Mouse (Mus musculus) hindbrain, embryonic 14.5 days (tissue): ENCODE results near the gene Raet1d. TPM values are rescaled to one million over a fixed set of nuclear protein-coding genes. Genes with fewer than 3 reads are reported as not detected.
"Not testable (repeated sequence)": the region's sequence is repeated elsewhere in the genome, so short reads cannot be mapped to it uniquely, and the experiment has no call there.

Experiments used
- ATAC-seq: fragments of 200-750 bp; cut with Nextera tagmentation; 2 replicates; pipeline ENCODE4 v1.8.0; 2017; ENCODE audit warnings: moderate number of reproducible peaks, mild to moderate bottlenecking, moderate TSS enrichment, moderate library complexity; ENCODE audit not compliant: low FRiP score
- DNase-seq: peaks from one replicate; pipeline ENCODE4 v3.0.0-alpha.2; 2015; ENCODE audit warnings: low spot score
- H3K27ac ChIP-seq: fragments of 300-500 bp; sonication (generic); 2 replicates; pipeline ENCODE4 v1.5.1; 2014; ENCODE audit warnings: mild to moderate bottlenecking, moderate library complexity
- H3K27me3 ChIP-seq: fragments of 300-500 bp; sonication (generic); 2 replicates; pipeline ENCODE4 v1.6.1; 2014; ENCODE audit warnings: mild to moderate bottlenecking, low read length, mixed read lengths; ENCODE audit not compliant: control insufficient read depth, insufficient read depth
- H3K36me3 ChIP-seq: fragments of 300-500 bp; sonication (generic); replicated peaks from 2 replicates; pipeline ENCODE4 v1.6.1; 2014; ENCODE audit not compliant: control insufficient read depth, insufficient read depth
- H3K4me1 ChIP-seq: fragments of 300-500 bp; sonication (generic); replicated peaks from 2 replicates; pipeline ENCODE4 v1.6.1; 2014; ENCODE audit warnings: antibody characterized with exemption, low read length, mixed read lengths; ENCODE audit not compliant: control insufficient read depth, insufficient read depth
- H3K4me2 ChIP-seq: fragments of 300-500 bp; sonication (generic); replicated peaks from 2 replicates; pipeline ENCODE4 v1.6.1; 2014; ENCODE audit warnings: mild to moderate bottlenecking, moderate library complexity
- H3K4me3 ChIP-seq: fragments of 300-500 bp; sonication (generic); replicated peaks from 2 replicates; pipeline ENCODE4 v1.5.1; 2014; ENCODE audit warnings: mild to moderate bottlenecking, low read length
- H3K9ac ChIP-seq: fragments of 300-500 bp; sonication (generic); 2 replicates; pipeline ENCODE4 v1.6.1; 2014
- H3K9me3 ChIP-seq: fragments of 300-500 bp; sonication (generic); 2 replicates; pipeline ENCODE4 v1.6.1; 2016; ENCODE audit warnings: low read length; ENCODE audit not compliant: control insufficient read depth
- WGBS: fragments of 180-500 bp; shearing (Covaris S2); extraction: QIAGEN DNeasy Blood & Tissue Kit; methylation state at CpG from one replicate; pipeline ENCODE4 v1.1.7; 2014; 5-methylcytosine and 5-hydroxymethylcytosine counted together
- polyA plus RNA-seq: library from polyadenylated mRNA; unstranded; fragments of >200 nt; fragmentation: Nextera tagmentation; extraction: Ambion mirVana; gene quantifications from 2 replicates; pipeline ENCODE4 v1.2.1, GENCODE M21; 2014

Gene Raet1d
- polyA plus RNA-seq, 1 experiment from 2014 or later, result 2.0 TPM

DNA sequence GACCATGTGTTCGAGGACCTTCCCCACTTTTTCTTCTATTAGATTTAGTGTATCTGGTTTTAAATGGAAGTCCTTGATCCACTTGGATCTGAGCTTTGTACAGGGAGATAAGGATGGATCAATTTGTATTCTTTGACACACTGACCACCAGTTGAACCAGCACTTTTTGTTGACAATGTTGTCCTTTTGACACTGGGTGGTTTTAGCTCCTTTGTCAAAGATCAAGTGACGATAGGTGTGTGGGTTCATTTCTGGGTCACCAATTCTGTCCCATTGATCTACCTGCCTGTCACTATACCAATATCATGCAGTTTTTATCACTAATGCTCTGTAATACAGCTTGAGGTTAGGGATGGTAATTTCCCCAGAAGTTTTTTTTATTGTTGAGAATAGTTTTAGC is 4.6 kb downstream of the Raet1d start:
- 93% methylated on average over 2 of the region's 2 CpGs for WGBS
- not testable (repeated sequence) for ATAC-seq

DNA sequence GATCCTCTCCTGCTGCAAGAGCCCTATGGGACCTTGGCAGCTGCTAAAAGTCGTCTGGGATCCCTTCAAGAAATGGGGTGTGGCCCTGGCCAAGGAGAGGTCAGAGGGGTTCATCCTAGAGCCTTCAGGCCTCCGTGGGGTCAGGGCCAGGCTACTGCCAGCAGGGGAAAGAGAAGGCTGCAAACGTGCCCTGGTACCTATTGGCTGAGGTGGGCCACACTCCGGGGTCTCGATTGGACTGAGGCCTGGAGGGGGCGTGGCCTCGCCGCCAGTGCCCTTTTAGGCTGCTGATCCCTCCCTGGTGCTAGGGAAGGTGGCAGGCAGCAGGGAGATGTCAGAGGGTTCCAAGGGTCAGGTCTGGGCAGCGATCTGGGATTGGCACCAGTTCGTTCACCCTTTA is 20.9 kb downstream of the Raet1d start:
- not testable (repeated sequence) for H3K4me1 ChIP-seq, H3K9me3 ChIP-seq, DNase-seq, H3K27ac ChIP-seq, H3K27me3 ChIP-seq, H3K4me2 ChIP-seq, H3K4me3 ChIP-seq, H3K9ac ChIP-seq, H3K36me3 ChIP-seq
- 3% methylated on average over 3 of the region's 10 CpGs for WGBS
- ATAC-seq, result peak; percentile 38; the same call in 1 of the 2 replicates

More for the DNA sequence above, 4.6 kb downstream of the Raet1d start:
- not testable (repeated sequence) for H3K4me3 ChIP-seq, H3K9ac ChIP-seq, H3K4me1 ChIP-seq, H3K9me3 ChIP-seq, H3K27ac ChIP-seq, H3K27me3 ChIP-seq, H3K36me3 ChIP-seq, H3K4me2 ChIP-seq, DNase-seq

DNA sequence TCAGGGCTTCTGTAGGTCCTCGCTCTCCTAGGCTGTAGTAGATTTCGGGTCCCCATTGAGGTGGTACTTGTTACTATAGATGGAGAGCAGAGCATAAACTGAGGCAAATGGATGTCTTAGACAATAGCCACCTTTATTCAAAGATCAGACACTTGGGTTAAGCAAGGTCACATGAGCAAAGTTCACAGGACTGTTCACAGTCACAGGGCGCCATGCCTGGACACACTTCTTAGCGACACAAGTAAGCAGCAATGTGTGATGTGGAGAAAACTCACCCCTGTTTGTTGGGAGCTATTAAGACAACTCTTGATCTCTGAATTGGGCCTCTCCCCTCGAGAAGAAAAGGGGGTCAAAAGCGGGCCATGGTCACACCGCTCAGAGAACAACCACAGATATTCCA is 29.8 kb downstream of the Raet1d start:
- not testable (repeated sequence) for H3K4me3 ChIP-seq, DNase-seq, H3K9me3 ChIP-seq, H3K27ac ChIP-seq, H3K4me2 ChIP-seq, H3K4me1 ChIP-seq, ATAC-seq, H3K27me3 ChIP-seq, H3K9ac ChIP-seq, H3K36me3 ChIP-seq
- WGBS, result 90% methylated on average over 7 of the region's 7 CpGs

DNA sequence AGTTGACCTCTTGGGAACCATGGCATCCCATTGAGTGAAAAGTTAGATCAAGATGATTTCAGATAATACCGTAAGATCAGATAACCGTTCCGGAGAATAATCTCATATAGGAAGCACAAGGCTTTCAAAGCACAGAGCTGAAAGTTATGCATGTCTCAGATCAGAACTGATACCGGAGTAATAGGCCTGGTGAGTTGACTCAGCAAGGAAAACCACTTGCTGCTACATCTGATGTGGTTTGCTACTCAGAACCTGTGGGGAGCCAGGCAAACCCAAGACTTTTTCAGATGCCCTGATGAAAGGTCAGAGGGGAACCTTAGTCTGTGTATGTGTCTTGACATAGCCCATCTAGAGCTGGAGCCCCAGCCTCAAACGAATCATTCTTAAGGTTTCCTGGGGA is 31.3 kb downstream of the Raet1d start:
- not testable (repeated sequence) for H3K36me3 ChIP-seq, H3K4me2 ChIP-seq, H3K27me3 ChIP-seq, H3K9ac ChIP-seq, H3K4me3 ChIP-seq, H3K27ac ChIP-seq, ATAC-seq, H3K4me1 ChIP-seq, H3K9me3 ChIP-seq, DNase-seq
- 95% methylated on average over 1 of the region's 5 CpGs for WGBS

DNA sequence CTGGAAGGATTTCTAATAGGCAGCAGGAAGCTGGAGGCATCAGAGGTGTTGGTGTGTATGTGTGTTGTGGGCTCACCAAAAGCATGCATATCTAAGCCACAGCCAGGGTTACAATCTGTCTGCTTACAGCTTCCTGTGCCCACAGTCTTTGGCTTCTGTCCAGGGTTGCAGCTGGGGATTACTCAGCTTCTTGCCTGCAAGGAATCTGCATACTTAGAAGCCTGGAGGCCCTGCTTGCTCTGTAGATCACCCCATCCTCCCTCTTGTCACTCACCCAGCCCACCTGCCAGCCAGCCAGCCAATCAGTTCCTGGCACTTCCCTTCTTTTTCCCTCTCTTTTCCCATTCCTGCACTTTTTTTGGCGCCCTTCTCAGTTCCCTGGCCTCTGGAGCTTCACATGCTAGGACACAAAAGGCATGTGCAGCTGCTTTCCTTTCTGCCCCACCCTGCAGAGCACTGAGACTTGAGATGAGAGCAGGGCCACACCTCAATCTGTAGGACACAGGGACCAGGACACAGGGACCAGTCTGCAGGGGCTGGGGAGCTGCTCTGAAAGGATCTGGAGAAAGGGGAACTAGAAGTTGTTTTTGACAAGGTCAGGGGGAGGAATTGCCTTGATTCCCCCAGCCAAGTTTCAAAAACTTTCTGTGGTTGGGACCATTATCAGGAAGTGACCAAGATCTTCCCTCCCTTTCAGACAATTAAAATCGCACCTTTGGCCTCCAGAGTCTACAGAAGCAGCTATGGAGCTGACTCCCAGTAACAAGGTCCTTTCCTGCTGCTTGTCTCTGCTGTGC is 32.9 kb downstream of the Raet1d start:
- not testable (repeated sequence) for H3K27me3 ChIP-seq, H3K4me3 ChIP-seq, H3K9me3 ChIP-seq, H3K36me3 ChIP-seq, H3K4me1 ChIP-seq, H3K4me2 ChIP-seq, DNase-seq, H3K9ac ChIP-seq, H3K27ac ChIP-seq
- no CpG with 5 or more reads among the region's 2 CpGs for WGBS
- ATAC-seq, result peak; percentile 70; the same call in 1 of the 2 replicates

DNA sequence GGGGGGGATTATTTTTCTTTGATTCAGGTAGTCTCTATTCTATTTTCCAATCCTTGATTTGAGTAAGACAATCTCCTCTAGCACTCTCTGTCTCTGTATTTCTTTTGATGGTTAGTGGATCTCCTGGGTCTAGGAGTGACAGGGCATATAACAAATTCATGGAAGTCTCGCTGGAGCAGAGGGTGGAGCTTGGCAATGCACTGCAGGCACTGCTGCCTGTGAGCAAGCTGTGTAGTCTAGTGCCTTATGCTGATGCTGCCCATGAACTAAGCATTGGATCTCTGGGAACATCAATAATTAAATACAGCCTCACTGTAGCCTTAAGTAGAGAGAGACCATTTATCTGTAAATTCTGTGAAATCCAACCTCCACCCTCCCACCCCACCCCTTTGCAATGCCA is 36.3 kb downstream of the Raet1d start:
- not testable (repeated sequence) for H3K36me3 ChIP-seq, H3K4me2 ChIP-seq, DNase-seq, H3K9me3 ChIP-seq, H3K27ac ChIP-seq, H3K4me1 ChIP-seq, H3K9ac ChIP-seq, H3K27me3 ChIP-seq, H3K4me3 ChIP-seq
- WGBS, result 19% methylated on average over 1 of the region's 1 CpGs
- ATAC-seq, result 0 out of 2 replicates have a peak, but pooled peaks have one; percentile 37

DNA sequence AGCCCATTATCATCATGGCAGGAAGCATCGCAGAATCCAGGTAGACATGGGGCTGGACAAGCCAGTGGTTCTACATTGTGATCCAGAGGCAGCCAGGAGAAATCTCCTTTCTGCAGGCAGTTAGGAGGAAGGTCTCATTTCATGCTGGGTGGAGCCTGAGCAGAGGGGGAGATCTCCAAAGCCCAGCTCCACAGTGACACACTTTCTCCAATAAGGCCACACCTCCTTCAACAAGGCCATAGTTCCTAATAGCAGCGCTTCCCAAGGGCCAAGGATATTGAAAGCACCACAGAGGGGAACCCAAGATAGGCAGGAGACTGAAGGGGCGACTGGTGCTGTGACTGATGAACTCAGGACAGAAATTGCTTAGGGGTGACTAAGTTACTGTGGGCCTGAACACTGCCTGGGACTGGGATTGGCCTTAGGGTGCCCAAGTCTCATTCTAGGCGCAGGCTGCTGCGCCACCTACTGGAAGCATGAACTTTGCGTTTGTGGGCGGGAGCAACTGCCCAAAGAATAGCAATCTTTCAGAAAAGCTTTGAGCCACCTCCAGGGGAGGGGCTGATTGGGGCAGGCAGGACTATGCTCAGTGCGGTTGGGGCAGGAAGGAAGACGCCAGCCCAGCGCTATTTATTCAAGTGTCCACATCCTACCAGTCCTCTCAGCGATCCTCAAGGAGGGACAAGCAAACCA is 42.0 kb downstream of the Raet1d start:
- H3K27me3 ChIP-seq, H3K4me3 ChIP-seq, H3K9ac ChIP-seq, H3K36me3 ChIP-seq, H3K9me3 ChIP-seq, H3K27ac ChIP-seq, H3K4me2 ChIP-seq, H3K4me1 ChIP-seq: not testable (repeated sequence)
- peak; percentile 59 for DNase-seq
- under 1% methylated on average over 8 of the region's 11 CpGs for WGBS
- peak; percentile 76; the same call in 1 of the 2 replicates for ATAC-seq

DNA sequence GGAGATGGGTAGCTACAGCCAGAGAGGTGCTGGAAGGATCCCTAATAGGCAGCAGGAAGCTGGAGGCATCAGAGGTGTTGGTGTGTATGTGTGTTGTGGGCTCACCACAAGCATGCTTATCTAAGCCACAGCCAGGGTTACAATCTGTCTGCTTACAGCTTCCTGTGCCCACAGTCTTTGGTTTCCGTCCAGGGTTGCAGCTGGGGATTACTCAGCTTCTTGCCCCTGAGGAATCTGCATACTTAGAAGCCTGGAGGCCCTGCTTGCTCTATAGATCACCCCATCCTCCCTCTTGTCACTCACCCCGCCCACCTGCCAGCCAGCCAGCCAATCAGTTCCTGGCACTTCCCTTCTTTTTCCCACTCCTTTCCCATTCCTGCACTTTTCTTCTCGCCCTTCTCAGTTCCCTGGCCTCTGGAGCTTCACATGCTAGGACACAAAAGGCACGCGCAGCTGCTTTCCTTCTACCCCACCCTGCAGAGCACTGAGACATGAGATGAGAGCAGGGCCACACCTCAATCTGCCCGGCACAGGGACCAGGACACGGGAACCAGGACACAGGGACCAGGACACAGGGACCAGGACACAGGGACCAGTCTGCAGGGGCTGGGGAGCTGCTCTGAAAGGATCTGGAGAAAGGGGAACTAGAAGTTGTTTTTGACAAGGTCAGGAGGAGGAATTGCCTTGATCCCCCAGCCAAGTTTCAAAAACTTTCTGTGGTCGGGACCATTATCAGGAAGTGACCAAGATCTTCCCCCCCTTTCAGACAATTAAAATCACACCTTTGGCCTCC is 53.5 kb downstream of the Raet1d start:
- H3K4me2 ChIP-seq, H3K27ac ChIP-seq, H3K9ac ChIP-seq, H3K4me1 ChIP-seq, H3K4me3 ChIP-seq, H3K9me3 ChIP-seq, H3K36me3 ChIP-seq, H3K27me3 ChIP-seq: not testable (repeated sequence)
- WGBS, result 0% methylated on average over 1 of the region's 8 CpGs
- ATAC-seq (peak; percentile 66; the same call in 1 of the 2 replicates), DNase-seq (peak; percentile 19)
